Mouse (Mus musculus): ENCODE results near the gene Zfp9.
A peak's percentile ranks its signal among the peaks of the same experiment; 100 is the strongest.

Gene Zfp9

DNA sequence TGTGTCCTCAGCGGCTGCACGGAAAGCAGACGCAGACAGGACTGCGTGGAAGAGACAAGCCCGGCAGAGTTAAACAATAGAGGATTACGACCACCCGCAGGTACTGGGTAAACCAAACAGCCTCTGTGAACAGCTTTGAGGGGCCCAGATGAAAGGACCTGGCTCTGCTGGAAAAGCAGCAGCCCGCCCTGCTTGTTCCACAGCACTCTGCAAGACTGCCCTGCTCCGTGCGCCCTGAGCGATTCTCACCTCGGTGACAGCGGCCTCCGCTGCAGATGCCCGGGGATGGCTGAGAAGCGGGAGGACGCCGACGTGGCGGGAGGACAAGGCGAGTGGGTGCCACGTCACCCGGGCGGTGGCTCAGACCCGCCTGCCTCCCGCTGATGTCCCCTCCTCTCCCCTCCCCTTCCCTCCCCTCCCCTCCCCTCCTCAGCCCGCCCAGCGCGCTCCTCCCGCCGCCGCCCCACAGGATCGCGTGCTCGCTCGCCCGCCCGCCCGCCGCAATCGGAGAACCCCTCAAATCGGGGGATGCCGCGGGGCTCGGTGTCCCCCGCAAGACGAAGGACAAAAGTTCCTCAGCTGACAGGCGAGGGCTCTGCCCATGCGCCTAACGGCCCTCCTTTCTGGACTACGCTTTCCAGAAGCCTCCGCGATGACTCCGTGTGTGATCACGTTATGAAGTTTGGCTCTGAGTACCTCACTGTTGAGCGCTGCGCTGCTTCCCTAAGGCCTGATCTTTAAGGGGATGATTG, at the start of gene Zfp9:
Gene Zfp9 (minus strand): TSS at position 364 of the 752 bp plus-strand sequence.
- DNase-seq = peak; percentile 45

DNA sequence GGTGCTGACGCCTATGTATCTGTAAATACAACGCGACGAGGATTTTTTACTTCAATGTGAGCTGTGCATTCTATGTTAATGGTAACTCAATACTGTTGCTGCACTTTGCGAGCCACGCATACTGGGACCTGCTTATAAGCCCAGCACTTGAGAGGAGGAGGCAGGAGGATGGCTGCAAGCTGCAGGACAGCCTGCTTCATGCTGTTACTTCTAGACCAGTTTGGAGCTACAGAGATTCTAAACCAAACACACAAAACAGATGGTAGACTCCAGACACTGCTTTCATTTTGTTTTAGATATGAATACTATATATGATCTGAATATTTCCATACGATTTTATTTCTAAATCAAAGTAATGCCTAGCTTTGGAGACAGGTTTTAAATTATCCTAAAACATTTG, 41.5 kb upstream of the Zfp9 start:
- no peak for DNase-seq

DNA sequence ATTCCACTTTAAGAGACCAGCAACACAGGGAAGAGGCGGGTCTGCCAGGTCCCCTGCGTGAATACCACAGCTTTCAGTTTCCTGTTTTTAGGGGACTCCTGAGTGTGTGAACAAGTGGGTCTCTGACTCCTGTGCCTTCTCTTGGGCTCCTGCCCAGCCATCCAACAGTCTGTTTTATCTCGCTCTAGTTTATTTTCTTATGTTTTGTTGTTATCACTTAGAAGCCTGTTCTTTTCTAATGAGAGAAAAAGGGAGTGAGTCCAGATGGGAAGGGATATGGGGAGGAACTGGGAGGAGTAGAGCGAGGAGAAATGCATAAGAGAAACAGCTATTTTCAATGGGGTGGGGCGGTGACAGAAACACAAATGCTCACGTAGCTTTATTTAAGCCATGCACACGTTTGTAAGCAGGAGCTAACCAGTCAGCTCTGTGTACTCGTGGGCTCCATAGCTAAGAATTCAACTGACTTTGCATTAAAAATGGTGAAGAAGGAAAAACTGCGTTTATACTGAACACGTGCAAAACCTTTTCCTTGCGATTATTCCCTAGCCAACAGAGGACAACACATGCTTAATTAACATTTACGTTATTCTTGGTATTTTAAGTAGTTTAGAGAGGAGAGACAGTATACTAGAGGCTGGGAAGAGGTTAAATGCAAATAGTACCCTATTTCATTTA, 34.4 kb upstream of the Zfp9 start:
- DNase-seq = no peak

DNA sequence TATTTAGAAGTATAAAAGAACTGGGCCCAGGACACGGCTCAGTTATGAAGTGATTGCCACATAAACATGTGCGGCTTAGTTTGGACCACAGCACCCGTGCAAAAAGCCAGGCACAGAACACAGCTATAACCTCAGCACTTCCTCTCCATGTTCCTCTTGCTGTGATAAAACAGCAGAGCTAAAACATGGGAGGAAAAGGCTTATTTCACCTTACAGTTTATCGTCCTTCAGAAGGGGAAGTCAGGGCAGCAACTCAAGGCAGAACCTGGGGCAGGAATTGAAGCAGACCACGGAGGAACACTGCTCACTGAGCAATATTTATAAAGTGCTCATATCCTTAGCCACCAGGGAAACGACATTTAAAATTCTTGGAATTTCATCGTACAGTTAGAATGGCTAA, 19.9 kb upstream of the Zfp9 start:
- no peak for DNase-seq

DNA sequence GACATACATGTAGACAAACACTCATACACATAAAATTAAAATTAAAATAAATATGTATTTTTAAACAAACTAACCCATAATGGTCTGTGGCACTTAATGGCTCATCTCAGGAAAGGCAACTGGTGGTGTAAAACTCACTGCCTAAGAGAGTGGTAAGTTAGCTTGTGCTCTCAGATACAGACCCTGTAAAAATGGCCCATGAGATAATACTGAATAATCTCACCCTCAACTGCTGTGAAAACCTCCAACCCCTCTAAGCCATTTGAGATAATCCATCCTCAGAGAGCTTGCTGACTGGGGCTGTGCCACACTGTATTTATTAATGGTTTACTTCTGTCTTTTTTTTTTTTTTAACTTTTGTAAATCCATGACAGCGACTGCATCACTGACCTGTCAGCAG, 3.0 kb upstream of the Zfp9 start:
- no peak for DNase-seq

DNA sequence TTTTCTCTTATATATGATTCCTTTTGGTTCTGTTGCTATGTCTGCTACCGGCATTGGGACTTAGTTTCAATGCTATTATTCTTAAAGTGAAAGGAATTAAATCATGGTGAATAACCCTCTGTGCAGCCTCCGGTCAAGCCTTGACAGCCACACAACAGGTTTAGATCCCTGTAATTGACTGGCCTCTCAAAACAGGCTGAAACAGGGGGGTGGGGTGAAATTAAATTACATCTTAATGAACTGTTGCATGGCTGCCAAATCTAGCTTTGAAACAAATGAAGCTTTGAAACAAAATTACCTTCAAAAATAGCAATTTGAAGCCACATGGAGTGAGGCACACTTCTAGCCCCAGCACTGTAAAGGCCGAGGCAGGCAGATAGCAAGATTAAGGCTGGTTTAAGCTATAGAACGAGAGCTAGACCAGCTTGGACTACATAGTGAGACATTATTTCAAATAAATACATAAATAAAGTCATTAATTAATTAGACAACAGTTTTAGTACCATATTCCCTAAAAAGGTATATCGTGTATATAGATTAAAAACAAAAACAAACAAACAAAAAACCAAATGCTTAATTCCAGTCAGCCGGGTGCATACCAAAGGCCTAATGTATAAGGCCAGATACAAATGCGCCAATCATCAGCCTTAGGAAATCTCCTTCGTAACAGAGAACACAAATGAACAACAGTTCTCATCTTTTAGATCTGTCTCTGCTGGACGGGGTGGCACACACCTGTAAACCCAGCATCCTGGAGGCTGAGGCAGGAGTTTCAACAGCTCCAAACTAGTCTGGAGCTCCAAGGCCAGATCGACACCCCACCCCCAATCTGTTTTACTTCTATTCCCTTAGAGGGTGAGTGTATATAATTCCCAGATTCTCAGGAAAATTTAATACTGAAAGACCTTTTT, 990 bp downstream of the Zfp9 start:
- DNase-seq = no peak

DNA sequence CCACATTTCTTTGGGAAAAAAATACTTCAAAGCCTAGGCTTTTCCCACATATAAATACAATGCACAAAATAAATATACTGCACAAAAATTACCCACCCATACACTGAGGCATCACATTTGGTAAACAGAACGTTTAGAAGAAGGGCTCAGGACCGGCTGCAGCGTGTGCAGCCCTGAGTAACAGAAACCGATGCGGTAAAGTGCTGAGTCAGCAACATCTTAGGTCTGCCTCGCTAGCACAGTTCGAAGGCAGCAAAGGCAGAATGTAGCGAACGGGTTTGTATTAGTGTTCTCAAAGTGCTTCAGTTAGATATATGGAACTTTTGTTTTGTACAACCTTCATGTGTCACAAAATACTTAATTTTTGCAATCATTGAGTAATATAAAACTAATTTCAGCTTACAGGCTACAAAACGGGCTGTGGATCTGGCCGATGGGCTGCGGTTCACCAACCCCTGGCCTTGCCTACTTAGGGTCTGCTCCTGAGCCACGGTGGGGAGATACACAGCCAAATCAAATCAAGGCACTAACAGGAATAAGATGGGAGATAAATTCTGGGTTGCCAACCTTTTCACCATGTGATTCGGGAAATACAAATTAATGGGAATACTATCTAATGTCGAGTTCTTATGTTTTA, 16.9 kb downstream of the Zfp9 start:
- DNase-seq = no peak

DNA sequence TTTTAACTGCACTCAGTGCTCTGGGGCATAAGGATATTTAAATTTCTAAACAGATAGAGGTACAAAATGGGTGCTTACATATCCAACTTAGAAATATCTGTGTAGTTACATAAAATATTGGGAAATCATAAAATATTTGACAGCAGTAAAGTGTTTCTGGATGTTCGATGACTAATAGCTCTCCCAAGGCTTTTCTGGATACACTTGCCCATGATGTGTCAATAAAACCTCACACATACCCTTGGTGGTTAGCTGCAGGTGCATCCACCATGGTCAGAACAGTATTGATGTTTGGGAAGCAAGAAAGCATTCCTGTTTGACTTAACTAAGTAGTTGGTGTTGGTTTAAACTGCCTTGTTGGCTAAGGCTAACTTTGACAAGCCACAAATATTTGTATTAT, 21.4 kb downstream of the Zfp9 start:
- no peak for DNase-seq

DNA sequence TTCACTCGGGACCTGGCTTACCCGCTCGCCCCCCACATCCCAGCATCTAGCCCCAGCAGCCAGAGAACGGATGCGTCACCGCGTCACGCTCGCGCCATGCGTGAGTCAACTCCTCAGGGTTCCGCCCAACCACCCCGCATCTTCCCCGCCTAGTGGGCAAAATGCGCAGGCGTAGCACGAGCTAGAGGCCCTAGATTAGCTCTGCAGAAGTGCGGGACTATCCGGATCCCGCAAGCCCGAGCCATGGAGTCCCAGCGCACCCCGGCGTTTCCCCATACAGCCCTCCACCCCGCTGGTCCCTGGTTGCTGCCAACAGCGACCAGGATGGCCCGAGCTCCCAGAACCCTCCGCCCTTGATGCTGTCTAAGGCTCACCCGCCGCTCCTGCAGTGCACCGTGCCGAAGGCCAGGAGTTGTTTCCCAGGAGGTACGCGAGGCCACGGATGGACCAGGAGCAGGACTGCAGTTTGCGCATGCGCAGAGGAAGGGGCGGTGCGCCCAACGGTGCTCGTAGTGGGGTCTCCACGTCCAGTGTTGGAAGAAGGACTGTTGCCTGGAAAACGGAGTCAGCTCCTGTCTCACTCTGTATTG, 24.0 kb downstream of the Zfp9 start, which contains the start of gene Zfp248:
Gene Zfp248 (minus strand): TSS at position 487 of the 590 bp plus-strand sequence.
- peak; percentile 87 for DNase-seq

DNA sequence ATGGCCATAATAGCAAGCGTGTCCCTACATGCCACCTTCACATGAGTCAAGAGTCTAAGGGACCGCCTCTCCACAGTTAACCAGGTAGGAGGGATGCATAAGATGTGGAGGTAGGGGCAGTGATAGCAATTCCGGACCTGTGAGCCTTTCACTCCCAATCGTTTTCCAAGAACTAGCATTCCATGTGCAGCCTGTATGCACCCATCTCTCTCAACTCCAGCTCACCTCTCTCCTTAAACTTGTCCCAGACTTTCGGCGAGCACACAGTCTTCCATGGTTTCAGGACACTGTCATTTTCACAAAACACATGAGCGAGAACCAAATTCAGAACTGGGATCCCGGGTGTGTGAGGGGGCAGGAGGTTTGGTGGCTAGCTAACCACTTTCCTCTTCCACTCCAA, 24.7 kb downstream of the Zfp9 start:
- DNase-seq = no peak

DNA sequence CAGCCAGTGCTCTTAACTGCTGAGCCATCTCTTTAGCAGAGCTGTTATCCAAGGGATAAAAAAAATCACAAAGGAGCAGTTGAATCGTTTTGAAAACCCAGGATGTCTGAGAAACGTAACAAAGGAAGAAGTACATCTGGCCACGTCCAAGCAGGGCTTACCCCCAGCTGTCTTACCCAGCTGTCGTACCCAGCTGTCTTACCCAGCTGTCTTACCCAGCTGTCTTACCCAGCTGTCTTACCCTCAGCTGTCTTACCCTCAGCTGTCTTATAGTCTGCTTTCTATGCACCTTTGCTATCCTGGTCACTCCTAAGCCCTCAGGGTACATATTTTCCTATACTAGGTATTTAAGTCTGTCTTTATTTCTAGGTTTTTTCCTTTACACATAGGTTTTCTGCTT, 47.6 kb downstream of the Zfp9 start:
- DNase-seq = no peak

DNA sequence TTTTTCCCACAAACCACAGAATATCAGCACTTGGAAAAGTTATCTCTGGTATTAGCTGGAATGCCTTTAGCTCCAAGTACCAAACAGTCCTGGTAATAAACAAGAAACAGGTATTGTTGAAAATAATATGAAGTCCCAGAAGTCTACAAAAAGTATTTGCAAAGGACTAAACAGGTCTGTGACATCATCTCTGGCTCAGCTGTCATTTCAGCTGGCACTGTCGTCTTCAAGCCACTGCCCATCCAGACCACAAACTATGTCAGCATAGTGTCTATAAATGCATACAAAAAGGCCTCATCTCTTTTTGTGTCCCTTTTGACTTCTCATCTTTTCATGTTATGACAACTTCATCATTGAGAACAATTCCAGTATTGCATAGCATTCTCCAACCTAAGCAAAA, 52.5 kb downstream of the Zfp9 start:
- DNase-seq = no peak

DNA sequence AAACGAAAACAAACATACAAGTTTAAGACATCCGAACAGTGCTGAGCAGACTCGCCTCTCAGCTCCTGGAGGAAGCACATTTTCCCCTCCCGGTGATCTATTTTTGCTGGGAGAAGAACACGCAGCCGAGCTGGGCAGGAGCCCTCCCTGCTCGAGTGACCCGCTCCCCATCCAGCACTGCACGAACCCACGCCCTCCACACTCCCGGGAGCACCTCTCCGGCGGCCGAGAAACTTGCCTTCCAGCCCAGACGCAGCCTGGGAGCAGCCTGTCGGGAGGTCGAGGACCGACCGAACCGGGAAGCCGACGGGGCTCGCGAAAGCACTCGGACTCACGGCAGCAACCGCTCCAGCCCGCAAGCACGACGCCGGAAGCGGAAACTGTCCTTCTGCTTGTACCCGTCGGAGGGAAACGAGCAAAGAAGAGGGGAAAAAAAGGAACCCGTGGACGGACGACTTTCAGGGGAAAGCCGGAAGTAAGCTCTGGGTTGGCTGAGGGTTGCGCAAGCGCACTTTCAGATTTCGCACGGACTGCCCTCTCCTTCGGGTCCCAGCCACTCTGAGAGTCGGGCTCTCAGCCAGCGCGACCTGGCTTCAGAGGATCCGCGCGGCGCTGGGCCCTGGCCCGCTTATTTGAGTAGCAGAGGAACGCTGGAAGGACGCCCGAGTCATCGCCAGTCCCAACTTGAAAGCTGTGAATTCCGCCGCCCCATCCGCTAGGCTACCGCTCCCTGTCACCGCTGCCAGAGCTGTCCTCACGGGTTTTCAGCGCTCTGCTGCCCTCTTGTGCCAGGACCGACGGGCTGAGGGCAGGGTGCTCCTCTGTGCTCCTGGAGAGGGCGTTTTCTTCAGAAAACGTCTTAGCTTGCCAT, 59.8 kb downstream of the Zfp9 start, which contains the start of gene Bms1:
Gene Bms1 (minus strand): TSS at position 425 of the 871 bp plus-strand sequence.
- DNase-seq = peak; percentile 96

Data from kidney, adult 9 months (tissue).